Mouse (Mus musculus) liver, embryonic 14.5 days (tissue): ENCODE measurements around the gene Fam172a.

Experiments
- CTCF ChIP-seq: IDR thresholded peaks from 2 replicates; pipeline ENCODE4 v1.5.1; 2016; ENCODE audit warnings: antibody characterized with exemption, low read depth, control low read depth
- EP300 ChIP-seq: IDR thresholded peaks from 2 replicates; pipeline ENCODE4 v1.6.1; 2016; ENCODE audit warnings: antibody characterized with exemption, low read depth

DNA sequence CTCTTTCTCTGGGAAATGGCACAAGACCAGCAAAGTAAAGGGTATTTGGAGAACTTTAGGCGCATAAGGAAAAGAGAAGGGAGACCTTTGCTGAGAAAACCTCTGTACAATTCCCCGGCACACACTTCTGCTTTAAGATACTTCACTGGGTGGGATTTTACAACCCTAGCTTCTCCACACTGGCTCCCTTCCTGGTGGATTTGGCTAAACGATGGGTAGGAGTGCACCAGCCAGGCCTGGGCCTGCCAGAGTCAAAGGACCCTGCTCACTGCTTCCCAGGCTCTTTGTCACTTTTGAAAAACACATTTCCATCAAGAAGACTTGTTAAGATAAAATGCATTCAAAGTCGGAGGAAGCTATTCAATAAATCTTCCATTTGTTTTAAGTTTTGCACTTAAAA lies 491.4 kb downstream of the Fam172a start:
- TF ChIP-seq CTCF (no peak), EP300 (no peak)
